Mouse (Mus musculus): ENCODE measurements around the gene Hdhd3. TPM values are rescaled to one million over a fixed set of nuclear protein-coding genes. Genes with fewer than 3 reads are reported as not detected.

Gene Hdhd3
- polyA plus RNA-seq, 1 experiment from 2014 or later = 10.9 TPM

Other genes with a start within 250 kb of the Hdhd3 start
- gene Slc31a2, start 240.9 kb downstream of the Hdhd3 start, polyA plus RNA-seq (2014; fragmentation: Nextera tagmentation; extraction: Ambion mirVana) = 8.4 TPM in 2 replicates
- gene Fkbp15, start 142.9 kb downstream of the Hdhd3 start, polyA plus RNA-seq (2014; fragmentation: Nextera tagmentation; extraction: Ambion mirVana) = 26.9 and 29.9 TPM in 2 replicates
- 48.6 and 56.8 TPM in 2 replicates for gene Slc31a1, start 142.7 kb downstream of the Hdhd3 start, polyA plus RNA-seq (2014; fragmentation: Nextera tagmentation; extraction: Ambion mirVana)
- gene Cdc26, start 94.8 kb downstream of the Hdhd3 start, polyA plus RNA-seq (2014; fragmentation: Nextera tagmentation; extraction: Ambion mirVana) = 155 and 156 TPM in 2 replicates
- 30.7 and 30.8 TPM in 2 replicates for gene Prpf4, start 94.7 kb downstream of the Hdhd3 start, polyA plus RNA-seq (2014; fragmentation: Nextera tagmentation; extraction: Ambion mirVana)
- gene Rnf183, start 68.2 kb downstream of the Hdhd3 start, polyA plus RNA-seq (2014; fragmentation: Nextera tagmentation; extraction: Ambion mirVana) = not detected in 2 replicates
- gene Wdr31, start 32.6 kb downstream of the Hdhd3 start, polyA plus RNA-seq (2014; fragmentation: Nextera tagmentation; extraction: Ambion mirVana) = 5.2 and 5.3 TPM in 2 replicates
- gene Bspry, start 23.4 kb downstream of the Hdhd3 start, polyA plus RNA-seq (2014; fragmentation: Nextera tagmentation; extraction: Ambion mirVana) = 0.48 and 0.99 TPM in 2 replicates
- gene Alad, start 16.5 kb upstream of the Hdhd3 start, polyA plus RNA-seq (2014; fragmentation: Nextera tagmentation; extraction: Ambion mirVana) = 468 and 489 TPM in 2 replicates
- 102 and 106 TPM in 2 replicates for gene Pole3, start 21.6 kb upstream of the Hdhd3 start, polyA plus RNA-seq (2014; fragmentation: Nextera tagmentation; extraction: Ambion mirVana)
- 0.36 and 0.49 TPM in 2 replicates for gene 4933430I17Rik, start 21.9 kb upstream of the Hdhd3 start, polyA plus RNA-seq (2014; fragmentation: Nextera tagmentation; extraction: Ambion mirVana)
- 9.7 and 12.3 TPM in 2 replicates for gene Rgs3, start 56.4 kb upstream of the Hdhd3 start, polyA plus RNA-seq (2014; fragmentation: Nextera tagmentation; extraction: Ambion mirVana)

Measured in liver, embryonic 11.5 days (tissue).